16 mouse cellular contexts compared by ENCODE assay signal in genomic region chr13:93374457-93374856, GRCm38 (mm10).
DNase-seq lines count a peak whose midpoint lies in the region; ATAC-seq and TF ChIP-seq lines count a peak whose summit lies in the region.
"Had no signal": no experiment of that assay in that cellular context is flagged by ENCODE, and none has a peak within 500 bp of the region (broad histone marks: within the 10 kb centered on the region; RNA-seq: fewer than 3 reads in every experiment).

No protein-coding gene starts in this region.

- H3K4me1 ChIP-seq in liver, embryonic 14.5 days (replicated peaks; ENCODE audit: control insufficient read depth in 2 of 2, insufficient read depth in 2 of 2, low read length in 1 of 2), result peaks cover 8 to 9% of the 10 kb centered on the region in 2 experiments
- H3K4me1 ChIP-seq in liver, embryonic 12.5 days, result peaks cover 19% of the 10 kb centered on the region
- no peaks in the 10 kb centered on the region for H3K4me1 ChIP-seq in ES-Bruce4 (ENCODE audit: control insufficient read depth, insufficient read depth, low read length)
- H3K4me1 ChIP-seq: neural tube, embryonic 15.5 days had no signal

- no peak for TF ChIP-seq EP300 in liver, embryonic 14.5 days (IDR thresholded peaks at IDR 0.05; ENCODE audit: low read depth)
- TF ChIP-seq EP300 in ES-Bruce4 (IDR thresholded peaks at IDR 0.05; ENCODE audit: insufficient read depth, low read depth, low read length), result no peak

- no peak for TF ChIP-seq POLR2A in ES-Bruce4 (IDR thresholded peaks at IDR 0.05; ENCODE audit: insufficient read depth, low read length)

- H3K4me2 ChIP-seq in liver, embryonic 14.5 days (ENCODE audit: low read depth), result no peak overlapping the region
- no peak overlapping the region for H3K4me2 ChIP-seq in liver, embryonic 12.5 days
- H3K4me2 ChIP-seq: midbrain, embryonic 11.5 days; neural tube, embryonic 15.5 days had no signal

- no peak for ATAC-seq in liver, embryonic 14.5 days (ENCODE audit: insufficient read depth)
- ATAC-seq in liver, embryonic 12.5 days, result no peak
- ATAC-seq: hindbrain, postnatal 0 days had no signal

- no peak overlapping the region for H3K4me3 ChIP-seq in gastrocnemius, adult 2 months
- no peak overlapping the region for H3K4me3 ChIP-seq in liver, embryonic 14.5 days (ENCODE audit: insufficient read depth in 1 of 2, low read depth in 2 of 2, low read length in 2 of 2)
- H3K4me3 ChIP-seq in liver, embryonic 12.5 days, result no peak overlapping the region
- no peak overlapping the region for H3K4me3 ChIP-seq in ES-Bruce4 (ENCODE audit: low read depth, low read length)
- H3K4me3 ChIP-seq: neural tube, embryonic 15.5 days had no signal

- intact Hi-C loops in gastrocnemius, adult 2 months (cut with DNase I), result no loop called here

- no peaks in the 10 kb centered on the region for H3K9me3 ChIP-seq in liver, embryonic 14.5 days (ENCODE audit: control insufficient read depth, low read length)
- H3K9me3 ChIP-seq in liver, embryonic 12.5 days (replicated peaks), result peaks cover 5% of the 10 kb centered on the region; the same call in 1 of the 2 replicates
- no peaks in the 10 kb centered on the region for H3K9me3 ChIP-seq in ES-Bruce4 (replicated peaks; ENCODE audit: control insufficient read depth, insufficient read depth, low read length, poor library complexity, severe bottlenecking)
- H3K9me3 ChIP-seq: neural tube, embryonic 15.5 days had no signal

- no peaks in the 10 kb centered on the region for H3K27me3 ChIP-seq in liver, embryonic 14.5 days (ENCODE audit: control insufficient read depth, insufficient read depth, low read length)
- H3K27me3 ChIP-seq in liver, embryonic 12.5 days (replicated peaks), result no peaks in the 10 kb centered on the region
- no peaks in the 10 kb centered on the region for H3K27me3 ChIP-seq in ES-Bruce4 (ENCODE audit: control insufficient read depth, insufficient read depth, low read length, poor library complexity, severe bottlenecking)
- H3K27me3 ChIP-seq: neural tube, embryonic 15.5 days had no signal

- no peaks in the 10 kb centered on the region for H3K36me3 ChIP-seq in liver, embryonic 14.5 days (replicated peaks; ENCODE audit: control insufficient read depth, insufficient read depth, low read depth)
- H3K36me3 ChIP-seq in liver, embryonic 12.5 days, result peaks cover 9% of the 10 kb centered on the region
- H3K36me3 ChIP-seq in ES-Bruce4 (ENCODE audit: control insufficient read depth, insufficient read depth, low read length, poor library complexity, severe bottlenecking), result no peaks in the 10 kb centered on the region
- H3K36me3 ChIP-seq: neural tube, embryonic 15.5 days had no signal

- DNase-seq in gastrocnemius, adult 2 months, result no peak
- DNase-seq in gastrocnemius, postnatal 4 days (ENCODE audit: low spot score in 2 of 2), result no peak
- DNase-seq in liver, embryonic 14.5 days (ENCODE audit: low read depth in 3 of 3, low spot score in 3 of 3), result no peak
- DNase-seq in ZHBTc4 (ENCODE audit: low read depth, low spot score), result peak; percentile 54
- no peak for DNase-seq in right cerebral cortex, postnatal 14 days
- no peak for DNase-seq in B cell, adult 2 months
- DNase-seq: cerebellum, postnatal 10 days; heart, postnatal 4 days; layer of hippocampus, adult 9-11 months; lung, adult 2 months had no signal

- TF ChIP-seq CTCF in gastrocnemius, adult 2 months (IDR thresholded peaks at IDR 0.05), result peak; percentile 35
- TF ChIP-seq CTCF in liver, embryonic 14.5 days (IDR thresholded peaks at IDR 0.05; ENCODE audit: low read depth), result peak; percentile 23; the same call in 1 of the 2 replicates
- peak; percentile 37 for TF ChIP-seq CTCF in ES-Bruce4 (IDR thresholded peaks at IDR 0.05; ENCODE audit: low read depth, low read length)

- no peak overlapping the region for H3K9ac ChIP-seq in liver, embryonic 14.5 days (replicated peaks)
- no peak overlapping the region for H3K9ac ChIP-seq in liver, embryonic 12.5 days
- no peak overlapping the region for H3K9ac ChIP-seq in ES-Bruce4 (ENCODE audit: low read depth, poor library complexity, severe bottlenecking)
- H3K9ac ChIP-seq: neural tube, embryonic 15.5 days had no signal

- no peak overlapping the region for H3K27ac ChIP-seq in gastrocnemius, adult 2 months
- H3K27ac ChIP-seq in liver, embryonic 14.5 days, result no peak overlapping the region
- H3K27ac ChIP-seq in liver, embryonic 12.5 days, result no peak overlapping the region
- H3K27ac ChIP-seq in ES-Bruce4 (ENCODE audit: insufficient read depth, low read length), result no peak overlapping the region
- H3K27ac ChIP-seq: hindbrain, postnatal 0 days; macrophage; neural tube, embryonic 15.5 days had no signal

- 87% methylated on average over 5 of the region's 5 CpGs for WGBS in liver, embryonic 14.5 days (ENCODE audit: insufficient replicate concordance)
- WGBS in liver, embryonic 12.5 days (ENCODE audit: insufficient replicate concordance), result 85% methylated on average over 5 of the region's 5 CpGs
